Mouse (Mus musculus) thymus, adult 18-20 months (tissue): Measurements from ENCODE around the gene Erlin1.

ENCODE experiments used
- DNase-seq, 2 experiments: peaks; one replicate each; pipeline ENCODE4 v3.0.0; 2022; ENCODE audit warnings: mixed read lengths in 2 of 2

Erlin1 gene

DNA sequence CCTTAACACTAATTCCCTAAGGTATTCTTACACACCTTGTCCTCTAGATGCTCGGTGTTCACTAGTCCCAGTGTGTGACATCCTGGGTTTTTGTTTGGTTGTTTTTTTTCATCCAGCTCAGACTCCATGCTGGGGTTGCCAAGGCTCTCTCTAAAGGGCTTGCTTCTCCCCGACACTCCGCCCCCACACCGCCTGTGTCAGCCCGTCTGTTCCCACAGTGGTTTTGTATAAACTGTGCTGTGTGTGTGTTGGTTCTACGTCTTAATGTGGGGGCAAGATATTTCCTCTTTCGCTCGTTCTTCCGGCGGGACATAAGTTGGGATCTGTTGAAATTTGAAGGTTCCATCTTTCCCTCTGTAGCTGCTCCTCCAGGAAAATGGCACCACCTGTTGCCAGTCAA lies 71.5 kb downstream of the Erlin1 start:
- no peak for DNase-seq

DNA sequence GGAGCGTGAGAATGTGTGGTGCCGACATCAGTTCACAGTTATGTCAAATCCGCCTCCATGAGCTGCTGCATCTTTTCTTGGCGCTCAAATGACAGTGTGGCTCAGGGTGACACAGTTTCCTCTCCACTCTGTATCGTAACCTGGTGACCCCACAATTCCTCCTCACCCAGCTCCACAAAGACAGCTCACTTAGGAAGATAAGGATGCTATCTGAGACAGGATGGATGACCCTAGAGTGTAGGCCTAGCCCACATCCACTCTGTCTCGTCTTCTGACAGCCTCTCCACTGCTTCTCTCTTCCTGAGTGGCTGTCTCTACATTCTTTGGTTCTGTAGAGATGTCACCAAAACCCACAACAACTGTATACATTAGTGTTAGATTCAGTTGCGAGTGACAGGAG lies 74.2 kb downstream of the Erlin1 start:
- DNase-seq: no peak

DNA sequence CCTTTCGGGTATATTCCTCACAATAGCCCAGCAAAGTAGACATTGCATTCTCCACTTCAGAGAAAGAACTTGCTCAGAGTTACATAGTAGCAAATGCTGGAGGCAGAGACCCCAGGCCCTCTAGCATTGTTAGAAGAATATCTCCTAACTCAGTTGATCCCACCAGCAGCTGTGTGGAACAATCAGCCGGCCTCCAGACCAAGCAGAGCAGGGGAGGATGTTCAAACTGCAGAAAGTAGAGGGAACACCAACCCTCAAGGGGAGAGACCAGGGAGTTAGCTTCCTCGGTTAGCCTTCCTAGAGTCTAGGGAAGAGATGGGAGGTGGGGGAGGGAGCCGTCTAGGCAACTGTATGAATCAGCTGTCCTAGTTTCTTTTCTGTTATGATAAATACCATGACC lies 77.1 kb downstream of the Erlin1 start:
- DNase-seq: no peak

DNA sequence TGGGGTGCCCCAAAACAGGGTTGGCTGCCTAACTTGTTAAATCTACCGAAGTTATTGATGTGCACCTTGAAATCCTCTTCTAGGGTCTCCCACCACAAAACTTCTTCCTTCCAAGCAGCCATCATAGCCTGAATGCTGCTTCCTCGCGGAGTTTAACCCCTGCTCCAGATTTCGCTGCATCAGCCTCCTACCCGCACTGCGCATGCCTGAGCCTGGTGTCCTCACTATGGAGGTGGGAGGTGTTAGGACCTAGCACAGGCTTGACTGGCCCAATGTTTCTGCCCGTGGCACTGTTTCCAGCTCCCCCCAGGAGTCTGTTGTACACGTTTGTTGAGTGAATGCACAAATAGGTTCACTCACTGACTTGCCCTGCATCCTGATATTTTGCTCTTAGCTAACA lies 79.2 kb downstream of the Erlin1 start:
- DNase-seq: no peak

DNA sequence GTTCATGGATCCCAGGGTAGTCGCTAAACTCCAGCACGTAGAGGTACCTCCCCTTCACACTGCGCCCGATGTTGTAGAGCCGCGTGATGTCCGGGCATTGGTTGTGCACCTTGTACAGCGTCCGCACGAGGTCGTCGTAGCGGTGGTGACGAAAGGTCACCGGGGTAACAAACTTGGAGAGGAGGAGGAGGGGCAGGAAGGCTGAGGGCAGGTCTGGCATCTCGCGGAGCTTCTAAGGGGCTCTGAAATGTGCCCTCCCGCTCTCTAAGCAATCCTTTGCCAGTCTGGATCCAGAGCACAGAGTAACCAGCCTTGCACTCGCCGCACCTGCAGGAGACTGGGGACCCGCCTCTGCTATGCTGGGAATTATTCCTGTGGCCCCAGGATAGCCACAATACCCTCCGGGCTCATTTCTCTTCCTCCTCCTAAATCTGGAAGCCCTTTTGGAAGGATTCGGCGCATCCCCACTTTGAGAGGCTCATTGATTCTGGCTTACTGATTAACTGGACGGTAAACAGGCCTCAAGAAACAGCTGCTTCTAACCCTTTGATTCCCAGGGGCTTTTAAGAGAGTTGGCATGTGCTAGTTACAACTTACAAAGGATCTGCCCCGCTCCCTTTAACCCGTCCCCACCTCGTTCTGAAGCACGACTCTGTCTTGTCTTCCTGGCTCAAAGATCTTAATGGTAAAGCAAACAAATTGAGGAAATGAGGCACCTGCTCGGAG lies 83.4 kb downstream of the Erlin1 start, which contains the start of gene Cpn1:
Cpn1 (minus strand) TSS at position 488 of the 726 bp plus-strand sequence.
- no peak for DNase-seq
